Mouse (Mus musculus) C2C12 (cell line): ENCODE results near the gene Togaram2. TPM values are rescaled to one million over a fixed set of nuclear protein-coding genes. Genes with fewer than 3 reads are reported as not detected.
A peak's percentile ranks its signal among the peaks of the same experiment; 100 is the strongest.

Experiments used
- H3K27me3 ChIP-seq: one replicate; pipeline ENCODE4 v1.6.1; 2011; ENCODE audit not compliant: control insufficient read depth, insufficient read depth, insufficient read length
- H3K36me3 ChIP-seq: one replicate; pipeline ENCODE4 v1.6.1; 2011; ENCODE audit not compliant: control insufficient read depth, insufficient read depth
- H3K4me3 ChIP-seq: one replicate; pipeline ENCODE4 v1.5.1; 2011; ENCODE audit warnings: mild to moderate bottlenecking, control low read depth; ENCODE audit not compliant: poor library complexity, insufficient read depth, severe bottlenecking
- H3K79me2 ChIP-seq: one replicate; pipeline ENCODE4 v1.6.1; 2011; ENCODE audit not compliant: control insufficient read depth, insufficient read depth
- H3K79me3 ChIP-seq: one replicate; pipeline ENCODE4 v1.6.1; 2011; ENCODE audit warnings: low read depth, control low read depth
- H3ac ChIP-seq: one replicate; pipeline ENCODE3; 2011; ENCODE audit warnings: low read depth; ENCODE audit not compliant: control insufficient read depth, insufficient read length
- CEBPB ChIP-seq: IDR thresholded peaks from one replicate; pipeline ENCODE4 v1.6.1; 2011; ENCODE audit warnings: low read depth, mild to moderate bottlenecking, control low read depth, moderate library complexity
- CTCF ChIP-seq: IDR thresholded peaks from one replicate; pipeline ENCODE4 v1.5.1; 2011; ENCODE audit not compliant: control insufficient read depth, insufficient read depth, insufficient read length
- FOSL1 ChIP-seq: IDR thresholded peaks from one replicate; pipeline ENCODE4 v1.8.0; 2011; ENCODE audit warnings: mild to moderate bottlenecking, low read length; ENCODE audit not compliant: poor library complexity, insufficient read depth, severe bottlenecking
- MAX ChIP-seq: IDR thresholded peaks from one replicate; pipeline ENCODE4 v1.6.1; 2011; ENCODE audit warnings: mild to moderate bottlenecking, control low read depth
- MYOD1 ChIP-seq: IDR thresholded peaks from one replicate; pipeline ENCODE4 v1.6.1; 2011; ENCODE audit warnings: low read depth; ENCODE audit not compliant: control insufficient read depth, insufficient read length
- MYOG ChIP-seq: IDR thresholded peaks from one replicate; pipeline ENCODE4 v1.6.1; 2011; ENCODE audit not compliant: control insufficient read depth, insufficient read length; ENCODE audit errors: extremely low read depth
- USF1 ChIP-seq: IDR thresholded peaks from one replicate; pipeline ENCODE4 v1.6.1; 2011; ENCODE audit warnings: low read depth, mild to moderate bottlenecking, control low read depth, moderate library complexity
- polyA plus RNA-seq: library from polyadenylated mRNA; unstranded; fragments of >200 nt; fragmentation: generic; extraction: Trizol; gene quantifications from one replicate; pipeline ENCODE4 v1.2.1, GENCODE M21; 2012; ENCODE audit warnings: missing spikeins

Togaram2 gene
- polyA plus RNA-seq, 1 experiment, result not detected

DNA sequence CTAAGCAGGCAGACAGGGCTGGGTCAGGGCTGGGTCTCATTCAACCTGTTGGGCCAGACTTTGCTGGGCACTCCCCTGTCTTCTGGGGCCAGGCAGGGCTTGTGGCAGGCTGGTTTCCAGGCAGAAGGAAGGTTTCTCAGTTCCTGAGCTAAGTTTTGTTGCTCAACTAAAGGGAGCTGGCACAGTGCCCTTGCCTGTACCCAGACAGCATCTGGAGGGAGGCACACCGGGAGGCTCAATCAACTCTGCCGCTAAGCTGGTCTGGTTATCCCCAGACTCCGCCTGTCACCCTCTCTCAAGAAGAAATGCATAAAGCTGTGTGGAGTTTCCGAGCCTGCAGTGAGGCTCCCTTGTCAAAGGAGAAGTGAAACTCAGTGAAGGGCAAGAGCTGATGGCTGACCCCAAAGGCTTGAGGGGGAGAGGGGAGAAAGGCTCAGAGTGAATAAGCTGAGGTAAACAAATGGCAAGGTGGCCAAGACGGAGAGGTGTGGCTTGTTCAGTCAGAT, 11.1 kb downstream of the Togaram2 start:
- no peaks in the 10 kb centered on the region for H3K36me3 ChIP-seq

DNA sequence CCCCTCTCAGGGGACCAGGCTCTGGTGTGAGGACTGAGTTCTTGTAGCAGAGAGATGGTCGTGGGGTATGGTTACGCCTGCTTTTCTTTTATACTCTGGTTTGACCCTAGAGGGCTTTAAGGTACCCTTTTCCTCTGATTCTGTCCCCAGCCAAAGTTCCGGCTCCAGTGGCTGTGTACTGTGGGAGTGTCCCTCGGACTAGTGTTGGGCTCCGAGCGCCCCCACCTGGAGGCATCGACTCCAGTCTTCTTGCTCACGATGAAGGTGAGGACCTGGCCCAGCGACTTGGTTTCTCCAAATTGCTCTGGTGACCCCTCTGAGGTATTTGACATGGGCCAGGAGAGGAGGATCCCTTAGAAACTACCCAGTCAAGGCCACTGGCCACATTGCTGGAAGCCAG, 14.4 kb downstream of the Togaram2 start:
- Histone ChIP-seq H3K79me2 (no peaks in the 10 kb centered on the region), H3K27me3 (no peaks in the 10 kb centered on the region), H3K4me3 (no peak overlapping the region), H3K79me3 (no peaks in the 10 kb centered on the region), H3ac (no peak overlapping the region), H3K36me3 (no peaks in the 10 kb centered on the region)
- TF ChIP-seq USF1 (no peak), MAX (no peak), FOSL1 (no peak), CEBPB (no peak), CTCF (no peak), MYOG (no peak), MYOD1 (no peak)

More for the DNA sequence above, 11.1 kb downstream of the Togaram2 start:
- Histone ChIP-seq H3K79me3 (no peaks in the 10 kb centered on the region), H3K79me2 (no peaks in the 10 kb centered on the region), H3K4me3 (no peak overlapping the region), H3ac (no peak overlapping the region), H3K27me3 (no peaks in the 10 kb centered on the region)
- TF ChIP-seq USF1 (no peak), FOSL1 (no peak), CTCF (no peak), MYOD1 (no peak)

DNA sequence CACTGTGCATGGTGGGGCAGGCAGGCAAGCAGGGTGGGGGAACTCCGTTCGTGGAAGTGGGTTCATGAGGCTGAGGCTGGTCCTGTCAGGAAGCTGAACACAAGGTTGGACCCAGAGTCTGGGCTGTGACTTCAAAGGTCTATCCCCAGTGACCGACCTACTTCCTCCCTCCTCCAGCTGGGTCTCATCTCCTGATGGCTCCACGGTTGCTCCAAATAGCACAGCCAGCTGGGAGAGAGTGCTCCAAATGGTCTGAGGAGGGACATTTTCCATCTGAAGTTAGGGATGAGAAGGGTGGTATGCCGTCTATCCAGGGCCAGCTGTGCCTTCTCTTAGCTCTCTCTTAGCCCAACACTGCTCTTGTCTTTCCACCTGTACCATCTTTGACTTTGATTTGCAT, 16.8 kb downstream of the Togaram2 start:
- TF ChIP-seq MYOG (no peak), CTCF (no peak), USF1 (no peak), MYOD1 (no peak), FOSL1 (no peak), CEBPB (no peak), MAX (no peak)

DNA sequence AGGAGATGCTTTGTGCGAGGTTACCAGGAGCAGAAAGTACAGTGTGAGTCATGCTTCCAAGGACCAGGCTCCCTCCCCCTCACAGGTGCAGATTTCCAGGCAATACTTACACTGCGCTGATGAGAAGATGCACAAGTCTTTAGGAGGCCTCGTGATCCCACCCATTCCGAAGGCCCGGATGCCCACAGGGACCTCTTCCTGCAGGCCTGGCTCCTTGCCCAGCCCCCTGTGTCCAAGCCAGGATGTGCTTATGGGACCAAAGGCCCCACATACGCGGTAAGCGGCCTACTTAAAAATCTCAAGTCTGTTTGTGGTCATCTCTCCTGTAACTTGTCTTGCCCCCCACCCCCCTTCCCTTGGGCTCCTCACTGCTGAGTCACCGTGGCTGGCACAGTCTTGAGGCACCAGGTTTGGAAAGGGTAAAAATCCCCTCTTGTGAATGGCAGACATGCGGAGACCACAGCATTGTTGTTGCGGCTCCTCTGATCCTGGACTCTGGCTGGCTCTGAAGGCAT, 18.4 kb downstream of the Togaram2 start:
- no peak for TF ChIP-seq CEBPB
- peak; percentile 42 for TF ChIP-seq MYOD1

More for the DNA sequence above, 16.8 kb downstream of the Togaram2 start:
- no peak overlapping the region for H3ac ChIP-seq
- no peaks in the 10 kb centered on the region for H3K79me3 ChIP-seq
- no peaks in the 10 kb centered on the region for H3K27me3 ChIP-seq
- H3K36me3 ChIP-seq, result no peaks in the 10 kb centered on the region
- H3K4me3 ChIP-seq, result no peak overlapping the region
- no peaks in the 10 kb centered on the region for H3K79me2 ChIP-seq

DNA sequence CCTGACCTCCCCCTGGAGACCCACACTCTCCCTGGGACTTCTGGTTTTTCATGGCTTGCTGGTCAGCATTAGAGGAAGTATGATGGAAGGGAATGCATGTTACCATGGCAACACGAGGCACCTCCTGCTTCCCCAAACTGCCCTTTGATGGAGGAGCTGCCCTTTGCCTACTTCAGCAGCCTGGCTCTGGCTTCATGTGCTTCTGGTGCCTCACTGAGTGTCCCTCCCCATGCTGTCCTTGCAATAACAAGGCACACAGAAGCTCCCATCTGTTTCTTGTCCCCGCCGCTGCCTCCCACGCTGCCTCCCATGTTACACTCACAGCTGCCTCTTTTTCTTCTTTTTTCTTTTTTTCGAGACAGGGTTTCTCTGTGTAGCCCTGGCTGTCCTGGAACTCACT, 20.3 kb downstream of the Togaram2 start:
- H3K27me3 ChIP-seq, result no peaks in the 10 kb centered on the region
- H3K4me3 ChIP-seq, result no peak overlapping the region
- no peaks in the 10 kb centered on the region for H3K79me2 ChIP-seq
- no peaks in the 10 kb centered on the region for H3K36me3 ChIP-seq
- no peak overlapping the region for H3ac ChIP-seq
- no peak for TF ChIP-seq MYOD1
- no peak for TF ChIP-seq MYOG
- no peak for TF ChIP-seq MAX
- no peak for TF ChIP-seq CEBPB
- TF ChIP-seq USF1, result no peak
- no peak for TF ChIP-seq FOSL1
- no peak for TF ChIP-seq CTCF
- no peaks in the 10 kb centered on the region for H3K79me3 ChIP-seq

More for the DNA sequence above, 18.4 kb downstream of the Togaram2 start:
- no peak overlapping the region for H3ac ChIP-seq
- no peak overlapping the region for H3K4me3 ChIP-seq
- no peaks in the 10 kb centered on the region for H3K27me3 ChIP-seq
- no peaks in the 10 kb centered on the region for H3K79me3 ChIP-seq
- H3K36me3 ChIP-seq, result no peaks in the 10 kb centered on the region
- H3K79me2 ChIP-seq, result no peaks in the 10 kb centered on the region

DNA sequence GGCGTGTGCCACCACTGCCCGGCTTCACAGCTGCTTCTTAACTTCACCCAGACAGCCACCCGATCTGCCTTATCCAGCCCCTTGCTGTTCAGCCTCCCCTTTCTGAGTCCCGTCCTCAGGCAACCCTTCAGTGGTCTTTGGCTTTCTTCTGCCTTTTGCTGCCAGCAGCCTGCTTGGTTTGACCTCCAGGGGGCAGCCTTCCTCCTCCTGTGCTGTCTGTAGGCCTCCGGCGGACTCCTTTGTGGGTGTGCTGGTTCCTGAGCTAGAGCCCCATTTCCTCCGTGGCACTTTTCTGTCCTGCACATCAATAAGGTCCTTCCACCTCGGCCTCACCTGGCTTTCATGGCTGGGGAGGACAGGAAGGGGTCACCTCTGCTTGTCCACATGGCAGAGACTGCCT, 20.7 kb downstream of the Togaram2 start:
- TF ChIP-seq MYOD1, result no peak
- no peak for TF ChIP-seq CTCF
- TF ChIP-seq CEBPB, result no peak
- no peak for TF ChIP-seq USF1
- TF ChIP-seq FOSL1, result no peak
- TF ChIP-seq MYOG, result no peak
- TF ChIP-seq MAX, result no peak
- Histone ChIP-seq H3K27me3 (no peaks in the 10 kb centered on the region), H3K36me3 (no peaks in the 10 kb centered on the region), H3K4me3 (no peak overlapping the region), H3K79me2 (no peaks in the 10 kb centered on the region), H3K79me3 (no peaks in the 10 kb centered on the region), H3ac (no peak overlapping the region)
